Mouse (Mus musculus): ENCODE measurements around the gene Scmh1. TPM values are rescaled to one million over a fixed set of nuclear protein-coding genes. Genes with fewer than 3 reads are reported as not detected.

Scmh1 gene
- polyA plus RNA-seq, 1 experiment from 2014 or later = 36.9 TPM

DNA sequence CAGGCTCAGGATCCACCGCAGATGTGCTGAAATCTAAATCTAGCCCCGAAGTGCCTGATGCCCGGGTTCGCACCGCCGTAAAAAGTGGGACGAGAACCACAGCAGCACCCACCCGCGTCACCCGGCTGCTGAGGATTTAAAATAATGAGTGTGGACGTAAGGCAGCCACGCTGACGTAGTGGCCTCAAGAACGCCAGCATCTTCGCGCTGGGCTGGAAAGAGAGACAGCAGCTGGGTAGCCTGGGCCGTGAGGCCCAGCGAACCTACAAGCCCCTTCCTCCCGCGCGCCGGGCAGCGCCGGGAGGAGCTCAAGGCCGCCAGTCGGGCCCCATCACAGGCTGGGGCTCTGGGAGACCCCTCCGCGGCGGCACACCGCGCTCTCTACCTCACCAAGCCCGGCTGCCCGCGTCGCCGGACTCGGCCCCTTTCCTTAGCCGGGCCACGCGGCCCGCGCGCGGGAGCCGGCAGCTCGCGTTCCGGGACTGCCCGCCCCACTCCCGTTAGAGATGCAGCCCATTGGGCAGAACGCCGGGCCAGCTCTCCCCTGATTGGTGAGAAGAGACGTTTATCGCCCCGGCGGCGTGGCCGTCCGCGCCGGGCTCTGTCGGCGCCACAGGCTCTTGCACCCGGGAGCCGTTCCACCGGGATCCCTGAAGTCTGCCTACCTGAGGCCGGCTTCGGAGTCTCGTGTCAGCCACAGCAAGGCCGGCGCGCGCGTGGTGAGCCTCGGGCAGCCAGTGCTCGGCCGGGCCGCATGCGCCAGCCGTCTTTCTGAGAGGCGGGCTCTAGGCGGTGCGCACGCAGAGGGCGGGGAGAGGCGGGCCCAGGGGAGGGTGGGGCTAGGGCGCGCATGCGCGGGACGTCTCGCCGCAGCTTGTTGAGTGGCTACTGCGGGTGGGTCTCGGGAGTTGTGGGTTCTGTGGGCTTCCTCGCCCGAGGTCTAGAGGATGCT lies 164.7 kb downstream of the Scmh1 start, which contains the start of gene Ctps:
Gene Ctps, minus strand, starts transcription at position 791 of the 952 bp plus-strand sequence.
- Histone ChIP-seq H3K27me3 (ENCODE audit: control insufficient read depth, insufficient read depth, low read length) (no peaks in the 10 kb centered on the region), H3K9me3 (ENCODE audit: control insufficient read depth, low read length) (no peaks in the 10 kb centered on the region), H3K27ac (replicated peaks; ENCODE audit: low read depth, low read length) (peak within 1 kb of the TSS; percentile 76), H3K4me3 (ENCODE audit: low read depth, low read length) (peak within 1 kb of the TSS; percentile 62), H3K4me1 (ENCODE audit: control insufficient read depth, insufficient read depth, low read length) (peaks cover 18% of the 10 kb centered on the region), H3K9ac (ENCODE audit: low read length) (peak within 1 kb of the TSS; percentile 80), H3K36me3 (ENCODE audit: control insufficient read depth, insufficient read depth, low read length) (no peaks in the 10 kb centered on the region), H3K4me2 (ENCODE audit: low read depth, severe bottlenecking) (peak within 1 kb of the TSS; percentile 64)
- DNase-seq (ENCODE audit: low spot score) = peak; percentile 97
- peak; percentile 96 for ATAC-seq (ENCODE audit: insufficient number of reproducible peaks, low FRiP score, low TSS enrichment, low read depth)
- under 1% methylated on average over 78 of the region's 97 CpGs for WGBS

DNA sequence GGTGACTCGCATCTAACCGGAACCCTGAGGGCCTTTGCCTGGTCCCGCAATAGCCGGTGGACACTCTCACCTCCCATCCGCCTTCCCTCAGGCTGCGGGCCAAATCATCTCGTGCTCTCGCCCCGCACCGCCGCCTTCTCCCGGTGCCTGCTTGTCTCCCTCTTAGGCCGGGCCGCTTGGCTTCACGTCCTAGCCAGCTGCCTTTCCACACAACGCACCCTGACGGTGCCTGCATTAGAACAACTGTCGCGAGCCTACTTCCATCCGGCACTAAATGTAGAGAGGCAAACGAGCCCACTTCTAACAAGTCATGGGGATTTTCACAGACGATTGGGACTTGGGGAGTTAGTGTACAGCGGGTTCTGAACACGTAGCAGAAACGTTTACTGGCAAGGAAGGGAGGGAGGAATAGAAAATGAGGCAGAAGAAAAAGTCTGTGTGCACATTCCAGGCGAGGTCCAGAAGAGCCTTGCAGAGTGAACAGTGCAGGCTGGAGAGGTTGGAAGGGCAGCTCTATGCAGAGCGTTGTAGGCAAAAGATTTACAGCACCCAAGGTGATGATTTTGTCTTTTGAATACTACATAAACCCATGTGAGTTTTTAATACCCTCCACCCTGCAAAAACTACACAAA lies 165.5 kb downstream of the Scmh1 start:
- no peak for DNase-seq (ENCODE audit: low spot score)
- Histone ChIP-seq H3K4me1 (ENCODE audit: control insufficient read depth, insufficient read depth, low read length) (peaks cover 18% of the 10 kb centered on the region), H3K27me3 (ENCODE audit: control insufficient read depth, insufficient read depth, low read length) (no peaks in the 10 kb centered on the region), H3K4me2 (ENCODE audit: low read depth, severe bottlenecking) (peak overlapping the region; percentile 64), H3K9ac (ENCODE audit: low read length) (peak overlapping the region; percentile 80), H3K9me3 (ENCODE audit: control insufficient read depth, low read length) (no peaks in the 10 kb centered on the region), H3K27ac (replicated peaks; ENCODE audit: low read depth, low read length) (peak overlapping the region; percentile 76), H3K36me3 (ENCODE audit: control insufficient read depth, insufficient read depth, low read length) (no peaks in the 10 kb centered on the region), H3K4me3 (ENCODE audit: low read depth, low read length) (peak overlapping the region; percentile 62)
- 1% methylated on average over 27 of the region's 27 CpGs for WGBS
- peak; percentile 58 for ATAC-seq (ENCODE audit: insufficient number of reproducible peaks, low FRiP score, low TSS enrichment, low read depth)

DNA sequence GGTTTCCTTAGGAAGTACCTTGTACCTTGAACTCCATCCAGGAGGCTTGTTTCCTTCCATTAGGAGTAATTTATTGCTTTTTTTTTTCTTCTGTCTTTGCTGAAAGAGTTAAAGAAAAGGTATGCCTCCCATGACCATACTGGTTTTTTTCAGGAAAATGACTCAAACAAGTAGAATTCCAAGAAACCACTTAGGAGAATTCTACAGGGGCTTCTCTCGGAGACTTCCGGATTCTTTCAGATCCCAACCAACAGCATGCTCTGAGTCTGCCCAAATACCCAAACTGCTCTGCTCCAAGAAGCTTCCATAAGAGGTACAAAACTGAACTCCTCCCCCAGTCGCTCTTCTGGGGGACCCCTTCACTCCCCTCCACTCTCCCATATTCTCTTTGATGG lies 166.0 kb downstream of the Scmh1 start:
- Histone ChIP-seq H3K9ac (ENCODE audit: low read length) (no peak overlapping the region), H3K27me3 (ENCODE audit: control insufficient read depth, insufficient read depth, low read length) (no peaks in the 10 kb centered on the region), H3K36me3 (ENCODE audit: control insufficient read depth, insufficient read depth, low read length) (no peaks in the 10 kb centered on the region), H3K9me3 (ENCODE audit: control insufficient read depth, low read length) (no peaks in the 10 kb centered on the region), H3K4me2 (ENCODE audit: low read depth, severe bottlenecking) (peak overlapping the region; percentile 64), H3K4me3 (ENCODE audit: low read depth, low read length) (no peak overlapping the region), H3K27ac (replicated peaks; ENCODE audit: low read depth, low read length) (no peak overlapping the region), H3K4me1 (ENCODE audit: control insufficient read depth, insufficient read depth, low read length) (peaks cover 18% of the 10 kb centered on the region)
- DNase-seq (ENCODE audit: low spot score) (no peak), ATAC-seq (ENCODE audit: insufficient number of reproducible peaks, low FRiP score, low TSS enrichment, low read depth) (no peak)
- 76% methylated on average over 3 of the region's 3 CpGs for WGBS

DNA sequence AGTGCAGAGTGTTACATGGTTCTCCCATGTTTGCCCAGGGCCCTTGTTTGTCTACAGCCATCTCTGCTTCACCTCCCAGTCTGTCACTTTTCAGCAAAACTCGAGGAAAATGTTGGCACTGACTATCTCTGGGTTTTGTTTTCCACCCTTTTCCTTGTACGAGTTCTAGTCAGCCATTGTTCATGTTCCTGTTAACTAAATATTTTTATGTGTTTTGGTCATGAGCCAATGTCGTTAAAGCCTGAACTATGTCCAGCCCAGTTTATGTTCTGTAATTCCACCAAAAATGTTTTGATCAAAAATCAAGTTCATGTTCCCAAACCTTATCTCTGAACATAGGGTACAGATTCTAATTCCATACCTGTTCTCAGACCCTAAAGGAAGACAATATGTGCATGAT lies 166.6 kb downstream of the Scmh1 start:
- H3K27me3 ChIP-seq (ENCODE audit: control insufficient read depth, insufficient read depth, low read length) = no peaks in the 10 kb centered on the region
- no peak for ATAC-seq (ENCODE audit: insufficient number of reproducible peaks, low FRiP score, low TSS enrichment, low read depth)
- H3K36me3 ChIP-seq (ENCODE audit: control insufficient read depth, insufficient read depth, low read length) = no peaks in the 10 kb centered on the region
- H3K9ac ChIP-seq (ENCODE audit: low read length) = no peak overlapping the region
- no peak overlapping the region for H3K4me3 ChIP-seq (ENCODE audit: low read depth, low read length)
- DNase-seq (ENCODE audit: low spot score) = no peak
- H3K4me2 ChIP-seq (ENCODE audit: low read depth, severe bottlenecking) = no peak overlapping the region
- no peak overlapping the region for H3K27ac ChIP-seq (replicated peaks; ENCODE audit: low read depth, low read length)
- H3K9me3 ChIP-seq (ENCODE audit: control insufficient read depth, low read length) = no peaks in the 10 kb centered on the region
- 75% methylated on average over 3 of the region's 3 CpGs for WGBS
- H3K4me1 ChIP-seq (ENCODE audit: control insufficient read depth, insufficient read depth, low read length) = peaks cover 18% of the 10 kb centered on the region

Other genes starting within 250 kb of the Scmh1 start
- 0.13 TPM in 1 of 2 replicates, not detected in the other for gene Edn2, start 244.1 kb upstream of the Scmh1 start, polyA plus RNA-seq (2014; fragmentation: Nextera tagmentation; extraction: Ambion mirVana)
- gene Foxo6, start 117.9 kb upstream of the Scmh1 start, polyA plus RNA-seq (2014; fragmentation: Nextera tagmentation; extraction: Ambion mirVana) = 0.07 and 0.11 TPM in 2 replicates
- gene Slfnl1, start 127.0 kb downstream of the Scmh1 start, polyA plus RNA-seq (2014; fragmentation: Nextera tagmentation; extraction: Ambion mirVana) = not detected in 2 replicates
- 138 and 142 TPM in 2 replicates for gene Ctps, start 165.0 kb downstream of the Scmh1 start, polyA plus RNA-seq (2014; fragmentation: Nextera tagmentation; extraction: Ambion mirVana)
- not detected in 2 replicates for gene Gm8439, start 183.5 kb downstream of the Scmh1 start, polyA plus RNA-seq (2014; fragmentation: Nextera tagmentation; extraction: Ambion mirVana)